Mouse (Mus musculus) G1E (cell line): Measurements from ENCODE around the gene E2f1.

Experiments
- CTCF ChIP-seq: IDR thresholded peaks from 2 replicates; pipeline ENCODE4 v1.5.1; 2012; ENCODE audit warnings: low read depth, low read length, inconsistent platforms, mixed read lengths
- GATA1 ChIP-seq: IDR thresholded peaks from 2 replicates; pipeline ENCODE4 v1.6.1; 2012; ENCODE audit warnings: borderline replicate concordance, low read length, inconsistent platforms, mixed read lengths
- POLR2AphosphoS5 ChIP-seq: IDR thresholded peaks from 2 replicates; pipeline ENCODE4 v1.6.1; 2012; ENCODE audit warnings: low read depth, low read length, inconsistent platforms; ENCODE audit not compliant: insufficient replicate concordance
- TAL1 ChIP-seq: conservative IDR thresholded peaks from 2 replicates; pipeline ENCODE4 v1.6.1; 2012; ENCODE audit warnings: low read depth, low read length, inconsistent platforms, mixed read lengths

DNA sequence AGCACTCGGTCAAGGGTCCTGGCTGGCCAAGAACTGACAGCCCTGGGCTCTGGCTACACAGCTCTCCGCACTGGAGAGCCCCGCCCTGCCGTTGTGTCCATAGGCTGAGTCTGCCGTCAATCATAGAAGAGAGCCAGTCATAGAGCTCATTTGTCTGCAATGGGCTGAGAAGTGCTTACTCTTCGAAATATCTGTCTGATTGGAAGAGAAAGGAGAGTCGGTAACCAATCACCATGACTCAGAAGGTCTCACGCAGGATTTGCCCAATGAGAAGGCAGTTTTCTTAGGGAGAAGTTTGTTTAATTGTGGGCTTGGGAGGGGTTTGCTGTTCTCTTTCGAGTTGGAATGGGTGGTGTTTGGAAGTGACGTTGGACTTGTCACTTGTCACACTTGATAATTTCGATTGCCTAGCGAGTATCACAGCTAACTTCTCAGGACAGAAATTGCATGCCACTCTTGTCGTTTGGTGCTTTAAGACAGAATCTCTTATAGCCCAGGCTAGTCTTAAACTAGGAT is 34.0 kb upstream of the E2f1 start, which contains the start of gene Pxmp4:
- no peak for TF ChIP-seq CTCF
- no peak for TF ChIP-seq GATA1
- TF ChIP-seq POLR2AphosphoS5, result no peak
- no peak for TF ChIP-seq TAL1
